Mouse (Mus musculus) urinary bladder, adult 18-20 months (tissue): ENCODE data around the gene Tcp11.

Experiments used
- DNase-seq, 2 experiments: peaks; one replicate each; pipeline ENCODE4 v3.0.0; 2022; ENCODE audit warnings: low spot score in 2 of 2, mixed read lengths in 2 of 2

Tcp11 gene

GRCm38 (mm10) chr17:28080045-28080816, at the start of gene Tcp11:
Gene Tcp11, minus strand, starts transcription at chr17:28080639.
- DNase-seq: peak; percentile 26 to 33

GRCm38 (mm10) chr17:28129796-28130195, 49.4 kb upstream of the Tcp11 start:
- DNase-seq: no peak

GRCm38 (mm10) chr17:28124368-28124767, 43.9 kb upstream of the Tcp11 start:
- no peak for DNase-seq

- no peak for DNase-seq
Observed at GRCm38 (mm10) chr17:28123627-28124026, 43.2 kb upstream of the Tcp11 start.

- DNase-seq: no peak
Observed at GRCm38 (mm10) chr17:28122949-28123348, 42.5 kb upstream of the Tcp11 start.

GRCm38 (mm10) chr17:28120460-28120859, 40.0 kb upstream of the Tcp11 start:
- DNase-seq: no peak

GRCm38 (mm10) chr17:28117451-28118209, 37.2 kb upstream of the Tcp11 start:
- no peak for DNase-seq

- DNase-seq: no peak
Observed at GRCm38 (mm10) chr17:28116335-28116734, 35.9 kb upstream of the Tcp11 start.

GRCm38 (mm10) chr17:28112266-28112665, 31.8 kb upstream of the Tcp11 start:
- DNase-seq: no peak

- no peak for DNase-seq
Observed at GRCm38 (mm10) chr17:28107275-28107674, 26.8 kb upstream of the Tcp11 start.

GRCm38 (mm10) chr17:28106352-28106751, 25.9 kb upstream of the Tcp11 start:
- no peak for DNase-seq

GRCm38 (mm10) chr17:28104416-28104815, 24.0 kb upstream of the Tcp11 start:
- no peak for DNase-seq

- no peak for DNase-seq
Observed at GRCm38 (mm10) chr17:28101902-28102319, 21.5 kb upstream of the Tcp11 start.

GRCm38 (mm10) chr17:28101284-28101887, 20.9 kb upstream of the Tcp11 start:
- DNase-seq: no peak

GRCm38 (mm10) chr17:28100669-28101068, 20.2 kb upstream of the Tcp11 start:
- DNase-seq: no peak

GRCm38 (mm10) chr17:28099086-28099485, 18.6 kb upstream of the Tcp11 start:
- DNase-seq: no peak

- DNase-seq: no peak
Observed at GRCm38 (mm10) chr17:28097308-28097707, 16.9 kb upstream of the Tcp11 start.

- no peak for DNase-seq
Observed at GRCm38 (mm10) chr17:28096418-28096817, 16.0 kb upstream of the Tcp11 start.

GRCm38 (mm10) chr17:28093837-28094236, 13.4 kb upstream of the Tcp11 start:
- DNase-seq: no peak

GRCm38 (mm10) chr17:28092297-28092696, 11.9 kb upstream of the Tcp11 start:
- DNase-seq: no peak

GRCm38 (mm10) chr17:28088718-28089117, 8.3 kb upstream of the Tcp11 start:
- no peak for DNase-seq

GRCm38 (mm10) chr17:28087430-28087829, 7.0 kb upstream of the Tcp11 start:
- no peak for DNase-seq

GRCm38 (mm10) chr17:28084964-28085363, 4.5 kb upstream of the Tcp11 start:
- DNase-seq: peak; percentile 77 to 79
